Mouse (Mus musculus): Measurements from ENCODE around the gene Epha10.
"Not testable (repeated sequence)": the region's sequence is repeated elsewhere in the genome, so short reads cannot be mapped to it uniquely, and the experiment has no call there.

The Epha10 gene

DNA sequence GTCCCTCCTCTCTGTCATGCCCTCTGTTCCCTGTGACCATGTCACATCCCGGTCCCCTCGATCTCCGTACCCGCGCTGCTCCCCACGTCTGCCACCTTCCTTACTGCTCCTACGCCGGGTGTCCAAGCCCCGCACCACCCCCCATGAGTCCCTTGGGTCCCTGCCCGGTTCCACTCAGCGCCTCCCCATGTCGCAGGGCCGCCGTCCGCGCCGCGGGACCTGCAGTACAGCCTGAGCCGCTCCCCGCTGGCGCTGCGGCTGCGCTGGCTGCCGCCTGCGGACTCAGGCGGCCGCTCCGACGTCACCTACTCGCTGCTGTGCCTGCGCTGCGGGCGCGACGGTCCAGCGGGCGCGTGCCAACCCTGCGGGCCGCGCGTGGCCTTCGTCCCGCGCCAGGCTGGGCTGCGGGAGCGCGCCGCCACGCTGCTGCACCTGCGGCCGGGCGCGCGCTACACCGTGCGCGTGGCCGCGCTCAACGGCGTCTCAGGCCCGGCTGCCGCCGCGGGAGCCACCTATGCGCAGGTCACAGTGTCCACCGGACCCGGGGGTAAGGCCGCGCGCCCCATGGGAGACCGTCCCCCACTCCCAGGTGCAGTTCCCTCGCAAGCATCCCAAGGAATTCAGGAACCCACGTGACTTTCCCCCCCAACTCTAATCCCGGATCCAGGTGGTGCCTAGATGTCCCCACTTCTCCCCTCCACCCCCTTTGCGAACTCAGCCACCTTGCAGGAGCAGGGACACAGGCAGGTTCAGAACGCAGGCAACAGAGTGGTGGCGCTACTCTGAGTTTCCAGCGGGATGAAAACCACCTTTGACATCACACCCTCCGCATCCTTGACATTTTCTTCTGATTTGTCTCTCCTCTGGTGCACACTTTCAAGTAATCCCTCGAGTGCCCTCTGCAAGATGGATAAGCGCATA lies 14.1 kb downstream of the Epha10 start:
- no peak for DNase-seq (ENCODE audit: low read depth, low spot score)

DNA sequence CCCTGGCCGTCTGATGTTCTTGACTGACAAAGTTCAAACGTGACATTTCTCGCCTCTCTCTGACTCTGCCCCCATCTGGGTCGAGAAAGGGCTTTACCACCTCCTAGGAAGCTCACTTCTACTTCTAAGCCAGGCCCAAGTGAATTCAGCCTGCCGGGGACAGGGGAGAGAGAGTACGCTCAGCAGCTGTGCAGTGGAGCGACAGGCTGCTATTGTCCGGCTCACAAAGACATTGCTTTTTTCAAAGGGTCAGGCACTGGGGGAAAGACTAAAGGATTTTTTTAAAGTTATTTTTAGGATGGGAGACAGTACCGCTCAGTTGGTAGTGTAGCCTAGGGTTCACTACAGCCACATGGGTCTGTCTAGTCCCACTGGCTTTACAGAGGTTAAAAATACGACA lies 17.7 kb downstream of the Epha10 start:
- DNase-seq (ENCODE audit: low read depth, low spot score) = no peak

DNA sequence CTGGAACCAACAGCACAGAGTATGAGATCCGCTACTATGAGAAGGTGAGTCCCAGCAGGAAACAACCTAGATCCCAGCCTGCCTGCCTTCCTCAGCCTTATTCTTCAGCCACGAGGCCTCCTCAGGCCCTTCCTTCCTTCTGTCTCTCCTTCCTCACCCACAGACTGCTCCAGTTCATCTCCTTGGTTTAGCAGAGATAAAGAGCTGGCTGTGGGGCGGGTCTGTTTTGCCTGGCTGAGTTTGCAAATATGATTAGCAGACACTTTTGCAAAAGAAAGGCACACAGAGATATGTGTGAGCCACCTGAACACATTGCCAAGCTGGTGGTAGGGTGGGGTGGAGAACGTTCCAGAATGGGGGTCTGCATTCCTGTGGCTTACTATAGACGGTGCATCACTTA lies 19.2 kb downstream of the Epha10 start:
- DNase-seq (ENCODE audit: low read depth, low spot score) = no peak

DNA sequence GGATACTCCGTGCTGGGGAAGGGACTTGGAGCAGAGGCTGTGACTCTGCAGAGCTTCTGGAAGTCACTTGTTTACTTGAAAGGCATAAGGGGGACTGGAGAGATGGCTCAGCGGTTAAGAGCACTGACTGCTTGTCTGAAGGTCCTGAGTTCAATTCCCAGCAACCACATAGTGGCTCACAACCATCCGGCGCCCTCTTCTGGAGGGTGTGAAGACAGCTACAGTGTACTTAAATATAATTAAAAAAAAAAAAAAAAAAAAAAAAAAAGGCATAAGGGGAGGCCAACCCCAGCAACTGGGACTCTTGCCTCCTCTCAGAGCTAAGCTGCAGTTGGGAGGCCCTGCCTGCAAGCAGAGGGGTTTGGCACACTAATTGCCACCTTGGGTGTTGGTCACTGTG lies 24.7 kb downstream of the Epha10 start:
- DNase-seq (ENCODE audit: low read depth, low spot score) = no peak

DNA sequence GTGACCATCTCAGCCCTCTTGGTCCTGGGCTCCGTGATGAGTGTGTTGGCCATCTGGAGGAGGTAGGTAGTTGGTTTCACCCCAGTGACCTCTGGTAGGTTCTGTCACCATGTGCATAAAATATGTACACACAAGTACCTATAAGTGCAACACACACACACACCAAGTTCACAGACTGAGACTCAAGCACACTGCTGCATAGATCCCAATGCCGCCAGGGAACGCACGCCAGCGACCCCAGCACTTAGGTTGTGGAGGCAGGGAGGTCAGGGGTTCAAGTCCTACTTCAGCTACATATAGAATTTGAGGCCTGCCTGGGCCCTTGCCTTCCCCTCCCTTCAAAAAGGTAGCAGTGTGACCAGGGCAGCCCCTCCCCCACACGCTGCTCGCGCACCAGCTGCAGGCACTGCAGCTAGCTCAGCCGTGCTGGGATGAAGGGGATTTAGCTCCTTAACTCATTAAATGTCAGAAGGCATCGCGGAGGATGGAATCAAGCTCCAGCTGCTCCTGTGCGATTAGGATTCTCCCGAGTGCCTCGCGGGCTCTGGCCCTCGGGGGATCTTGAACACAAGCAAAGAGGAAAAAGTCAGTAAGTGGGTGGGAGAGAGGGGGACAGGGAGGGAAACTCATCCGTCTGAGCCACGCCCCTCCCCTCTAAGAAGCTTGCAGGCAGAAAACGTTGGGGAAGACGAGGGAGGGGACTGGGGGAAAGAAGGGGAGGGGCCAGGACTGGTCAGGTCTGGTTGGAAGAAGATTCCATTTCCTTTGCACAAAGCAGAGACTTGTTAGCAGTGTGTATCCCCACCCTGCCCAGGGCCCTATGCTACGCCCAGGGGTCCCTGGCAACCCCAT lies 25.5 kb downstream of the Epha10 start:
- peak; percentile 72 for DNase-seq (ENCODE audit: low read depth, low spot score)

DNA sequence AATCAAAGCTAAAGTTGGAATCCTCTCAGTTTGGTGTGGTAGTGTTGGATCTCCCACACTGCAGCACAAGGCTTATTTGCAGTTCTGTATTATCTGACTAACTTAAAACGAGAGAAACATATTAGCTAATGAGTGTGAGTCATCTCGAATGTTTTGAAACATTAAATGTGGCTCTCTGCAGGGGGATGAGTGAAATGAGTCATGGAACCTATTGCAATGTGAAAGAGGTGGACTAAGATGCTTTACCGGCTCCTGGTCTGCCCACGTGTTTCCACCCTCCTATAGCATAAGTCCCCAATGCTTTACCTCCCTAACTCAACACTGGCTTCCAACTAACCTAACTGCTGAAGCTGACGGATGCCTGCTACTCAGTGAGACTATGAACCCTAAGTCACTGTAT lies 47.4 kb downstream of the Epha10 start:
- DNase-seq (ENCODE audit: low read depth, low spot score) = no peak

DNA sequence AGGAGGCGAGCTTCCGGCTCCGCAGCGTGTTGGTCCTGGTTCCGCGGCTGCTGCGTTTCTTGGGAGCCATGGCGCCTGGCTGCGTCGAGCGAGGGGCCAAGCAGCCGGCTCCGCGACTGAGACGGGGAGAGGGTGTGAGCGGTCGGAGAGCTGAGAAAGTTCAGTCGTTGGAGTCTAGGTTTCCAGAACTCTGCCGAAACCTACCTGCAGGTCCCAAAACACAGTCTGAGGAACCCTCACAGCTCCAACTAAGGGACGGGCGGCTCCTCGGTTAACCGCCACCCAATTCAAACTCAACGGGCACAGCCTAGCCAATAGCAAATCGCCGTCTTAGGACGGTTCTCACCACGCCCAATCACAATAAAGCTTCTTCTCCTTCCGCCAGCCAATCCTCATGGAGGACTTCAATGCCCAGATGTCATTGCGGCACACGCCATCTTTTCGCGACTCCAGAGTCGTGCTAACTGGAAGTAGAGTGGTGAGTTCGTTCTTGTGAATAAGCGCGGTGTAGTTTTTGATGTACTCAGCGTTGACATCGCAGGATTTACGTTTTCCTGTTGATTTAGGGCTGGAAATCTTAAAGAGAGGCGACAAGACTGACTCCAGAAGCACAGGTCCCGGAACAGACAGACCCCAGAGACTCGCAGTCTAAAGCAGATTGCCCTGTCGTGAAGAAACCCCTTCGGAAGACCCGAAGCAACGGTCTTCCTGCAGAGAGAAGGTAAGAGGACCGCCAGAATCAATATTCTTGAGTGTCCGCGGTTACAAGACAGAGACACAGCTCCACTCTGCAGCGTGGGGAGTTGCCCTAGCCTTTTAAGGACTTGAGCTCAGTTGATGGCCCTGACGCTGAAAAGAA lies 56.1 kb downstream of the Epha10 start, which contains the start of gene 9930104L06Rik:
Gene 9930104L06Rik (plus strand): TSS at position 436 of the 859 bp plus-strand sequence.
- DNase-seq (ENCODE audit: low read depth, low spot score) = peak; percentile 97

DNA sequence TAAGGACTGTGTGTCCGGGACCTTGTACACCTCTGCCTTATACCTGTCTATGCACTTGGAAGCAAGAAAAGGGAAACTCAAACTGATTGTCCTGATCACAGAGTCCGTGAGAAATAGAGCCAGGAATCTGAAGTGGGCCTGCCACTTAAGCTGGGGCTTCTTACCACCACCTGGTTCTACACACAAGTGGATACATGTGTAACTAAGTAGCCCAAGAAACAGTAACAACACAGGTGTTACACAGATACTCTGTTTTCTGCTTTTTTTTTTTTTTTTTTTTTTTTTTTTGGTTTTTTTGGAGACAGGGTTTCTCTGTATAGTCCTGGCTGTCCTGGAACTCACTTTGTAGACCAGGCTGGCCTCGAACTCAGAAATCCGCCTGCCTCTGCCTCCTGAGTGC lies 58.5 kb downstream of the Epha10 start, which contains the start of gene Cdca8:
Gene Cdca8 (minus strand): TSS at position 101 of the 400 bp plus-strand sequence.
- DNase-seq (ENCODE audit: low read depth, low spot score) = not testable (repeated sequence)

DNA sequence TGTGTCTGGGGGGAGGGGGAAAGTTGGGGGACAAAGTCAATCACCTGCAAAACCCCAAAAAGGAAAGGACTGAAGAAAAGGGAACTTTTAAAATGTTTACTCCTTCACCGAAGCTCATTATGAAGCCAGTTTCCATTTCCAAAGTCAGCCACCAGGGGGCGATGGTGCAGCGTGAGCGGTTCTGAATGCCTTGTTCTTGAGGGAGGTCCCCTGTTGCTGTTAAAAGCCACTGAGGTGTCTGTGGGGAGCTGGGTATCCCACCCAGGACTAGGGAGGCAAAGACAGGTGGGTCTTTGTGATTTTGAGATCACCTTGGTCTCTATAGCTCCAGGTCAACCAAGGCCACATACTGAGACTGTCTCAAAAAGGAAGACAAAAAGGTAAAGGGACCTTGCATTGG lies 62.3 kb downstream of the Epha10 start:
- peak; percentile 79 for DNase-seq (ENCODE audit: low read depth, low spot score)

DNA sequence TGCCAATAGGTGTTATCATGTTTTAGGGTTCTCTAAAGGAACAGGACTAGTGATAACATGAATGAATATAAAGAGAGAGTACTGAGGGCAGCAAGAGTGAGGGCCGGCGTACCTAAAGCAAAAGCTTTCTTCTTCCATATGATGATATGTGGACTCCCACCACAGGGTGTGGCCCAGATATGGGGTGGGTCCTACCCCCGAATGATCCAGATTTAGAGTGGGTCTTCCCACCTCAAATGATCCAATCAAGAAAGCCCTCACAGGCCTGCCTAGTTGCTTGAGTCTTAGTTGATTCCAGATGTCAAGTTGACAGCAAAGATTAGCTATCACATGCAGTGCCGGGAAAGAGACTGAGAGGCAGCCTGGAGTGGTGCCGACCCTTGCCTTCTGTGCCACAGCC lies 63.1 kb downstream of the Epha10 start:
- no peak for DNase-seq (ENCODE audit: low read depth, low spot score)

DNA sequence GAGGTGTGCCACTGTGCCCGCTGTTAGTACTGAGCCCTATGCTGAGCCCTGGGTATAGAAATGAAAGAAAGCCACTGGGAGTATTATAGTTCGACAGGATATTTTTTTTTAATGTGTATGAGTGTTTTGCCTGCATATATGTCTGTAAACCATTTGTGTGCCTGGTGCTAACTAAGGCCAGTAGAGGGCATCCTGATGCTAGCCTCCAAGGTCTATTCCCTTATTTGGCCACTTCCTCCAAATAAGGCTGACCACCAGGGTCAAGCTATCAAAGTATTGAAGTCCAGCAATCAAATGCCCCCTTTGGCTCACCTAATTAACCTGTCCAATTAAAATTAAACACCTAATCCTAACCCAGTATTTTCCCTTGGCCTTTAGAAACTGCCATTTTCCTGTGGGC lies 64.3 kb downstream of the Epha10 start:
- no peak for DNase-seq (ENCODE audit: low read depth, low spot score)

DNA sequence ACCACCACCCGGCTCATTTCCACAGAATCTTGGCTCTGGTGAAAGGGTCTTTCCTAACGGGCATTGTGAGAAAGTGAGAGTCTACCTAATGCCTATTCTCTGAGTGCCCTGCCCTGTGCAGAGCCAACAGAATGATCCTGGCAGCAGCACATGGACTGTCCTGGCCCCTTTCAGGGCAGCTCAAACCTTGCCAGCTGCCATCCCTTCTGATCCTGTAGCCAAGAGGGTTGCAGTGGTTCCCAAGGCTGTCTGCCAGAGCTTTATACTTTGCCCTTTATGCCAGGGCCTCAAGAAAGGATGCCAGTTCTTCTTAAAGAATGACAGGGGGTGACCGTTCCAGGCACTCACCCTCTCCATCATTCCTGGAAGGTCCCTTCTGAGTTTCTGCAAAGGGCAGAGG lies 68.8 kb downstream of the Epha10 start:
- no peak for DNase-seq (ENCODE audit: low read depth, low spot score)

DNA sequence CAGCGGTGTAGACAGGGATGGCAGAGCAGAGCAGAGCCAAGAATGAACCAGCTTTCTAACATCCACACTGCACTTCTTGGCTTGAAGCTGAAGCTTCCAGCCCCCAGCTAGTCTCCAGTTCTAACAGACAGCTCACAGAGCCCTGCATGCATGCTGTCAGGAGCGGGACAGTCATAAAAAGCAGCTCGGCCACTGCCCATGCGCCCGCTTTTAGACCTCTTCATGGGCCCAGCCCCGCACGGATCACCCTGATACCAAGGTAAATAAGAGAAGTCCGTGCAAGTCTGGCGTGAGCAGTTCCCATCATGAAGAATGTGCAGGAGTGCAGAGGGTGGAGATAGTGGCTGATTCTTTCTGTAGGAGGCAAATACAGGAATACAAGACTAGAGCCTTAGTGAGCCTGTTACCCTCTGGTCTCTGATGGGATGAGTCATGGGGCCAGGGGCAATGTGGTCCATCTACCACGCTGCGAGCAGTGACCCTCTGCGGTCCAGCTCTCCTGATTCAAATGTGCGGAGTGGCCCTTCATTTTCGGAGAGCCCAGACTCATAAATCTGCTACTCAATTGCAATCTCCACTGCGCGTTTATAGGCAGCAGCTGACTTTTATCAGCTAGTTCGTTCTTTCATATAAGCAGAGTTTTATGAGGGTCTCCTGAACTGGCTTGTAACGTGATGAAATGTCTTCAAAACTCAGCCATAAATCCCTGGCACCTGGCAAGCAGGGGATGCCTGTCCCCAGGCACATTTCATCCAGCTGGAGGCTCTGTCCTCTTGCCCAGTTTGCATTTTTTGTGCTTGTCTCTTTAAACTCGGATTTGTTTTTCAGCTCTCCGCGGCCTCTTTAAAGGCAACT lies 69.7 kb downstream of the Epha10 start:
- DNase-seq (ENCODE audit: low read depth, low spot score) = peak; percentile 82

DNA sequence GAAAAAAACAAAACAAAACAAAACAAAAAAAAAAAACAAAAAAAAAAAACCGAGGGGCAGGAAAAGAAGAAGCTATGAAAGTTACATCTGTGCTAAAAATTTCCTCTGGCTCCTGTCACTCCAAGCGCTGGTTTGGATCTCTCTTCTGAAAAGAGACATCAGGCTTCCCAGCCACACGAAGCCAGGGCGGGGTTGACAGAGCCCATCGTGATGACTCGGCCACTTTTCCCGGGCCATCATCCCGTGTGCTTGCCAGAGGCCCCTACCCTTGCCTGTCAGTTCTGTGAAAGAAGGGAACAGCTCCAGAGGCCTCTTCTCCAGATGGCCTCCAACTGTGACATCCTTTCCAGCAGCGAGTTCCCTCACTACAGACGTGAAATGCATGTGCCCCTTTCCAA lies 70.3 kb downstream of the Epha10 start:
- no peak for DNase-seq (ENCODE audit: low read depth, low spot score)

DNA sequence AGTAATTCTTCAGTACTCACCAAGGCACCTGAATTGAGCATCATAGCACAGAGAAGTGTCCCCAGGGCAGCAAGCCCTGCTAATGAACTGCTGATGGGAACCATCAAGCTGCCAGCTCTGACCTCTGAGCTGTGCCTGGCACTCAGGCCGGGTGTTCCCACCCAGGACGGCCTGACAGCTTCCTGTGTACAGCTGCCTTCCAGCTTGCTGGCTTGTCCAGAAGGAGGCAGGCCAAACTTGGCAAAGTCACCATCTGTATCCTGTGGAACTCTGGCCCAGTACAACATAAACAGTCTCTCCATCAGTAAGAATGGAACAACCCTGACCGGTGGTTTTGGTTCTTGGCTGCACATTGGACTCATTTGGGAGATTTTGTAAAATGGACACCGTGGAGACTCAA lies 72.8 kb downstream of the Epha10 start:
- no peak for DNase-seq (ENCODE audit: low read depth, low spot score)

DNA sequence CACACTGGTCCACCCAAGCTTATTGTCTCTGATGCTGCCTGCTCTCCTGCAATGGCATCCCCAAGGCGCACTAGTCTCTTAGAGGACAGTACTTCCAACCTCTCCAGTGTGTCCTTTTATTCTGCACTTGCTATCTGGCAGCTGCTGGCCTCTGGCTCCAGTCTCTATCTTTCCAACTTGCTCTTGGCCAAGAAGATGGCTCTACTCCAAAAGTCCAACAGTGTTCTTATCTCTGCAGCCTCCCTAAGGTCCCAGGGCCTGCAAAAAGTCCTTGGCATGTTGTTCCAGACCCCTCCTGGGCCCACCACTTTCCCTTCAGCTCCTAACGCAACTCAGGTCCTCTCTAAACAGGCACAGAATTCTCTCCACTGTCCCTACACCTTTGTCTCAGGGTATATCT lies 76.6 kb downstream of the Epha10 start:
- no peak for DNase-seq (ENCODE audit: low read depth, low spot score)

DNA sequence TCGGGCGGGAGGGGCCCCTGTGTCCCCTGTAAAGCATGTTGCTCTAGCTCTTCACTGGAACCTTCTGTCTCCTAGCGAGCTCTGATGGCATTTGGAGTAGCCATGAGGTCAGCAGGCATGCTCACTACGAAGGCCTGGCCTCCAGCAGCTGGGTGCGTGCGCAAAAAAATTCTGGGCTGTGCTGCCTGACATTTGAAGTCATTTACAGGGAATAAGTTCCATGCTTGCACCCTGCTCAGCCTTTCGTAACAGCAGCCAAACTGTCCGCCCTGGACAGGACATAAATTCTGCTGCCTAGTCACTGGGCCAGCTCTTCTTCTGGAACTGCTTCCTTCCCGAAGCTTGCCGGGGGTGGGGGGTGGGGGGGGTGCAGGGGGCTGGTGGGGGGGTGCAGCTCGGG lies 78.4 kb downstream of the Epha10 start:
- no peak for DNase-seq (ENCODE audit: low read depth, low spot score)

DNA sequence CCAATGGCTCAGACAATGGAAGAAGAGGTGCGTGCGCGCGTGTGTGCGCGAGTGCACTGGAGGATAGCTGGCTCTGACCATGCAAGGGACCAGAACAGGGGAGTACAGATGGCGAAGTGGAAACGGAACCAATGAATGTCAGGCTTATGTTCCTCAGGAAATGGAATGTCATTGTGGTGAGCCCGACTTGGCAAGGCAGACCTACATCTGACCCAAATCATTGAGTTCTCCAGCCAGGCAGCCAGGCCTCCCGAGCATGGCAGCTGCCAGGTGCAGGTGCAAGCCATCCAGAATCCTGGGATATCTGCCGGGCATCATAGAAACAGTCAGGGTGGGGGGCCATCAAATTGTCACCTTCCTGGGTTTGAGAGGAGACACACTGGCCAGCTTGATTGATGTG lies 80.2 kb downstream of the Epha10 start:
- DNase-seq (ENCODE audit: low read depth, low spot score) = no peak

DNA sequence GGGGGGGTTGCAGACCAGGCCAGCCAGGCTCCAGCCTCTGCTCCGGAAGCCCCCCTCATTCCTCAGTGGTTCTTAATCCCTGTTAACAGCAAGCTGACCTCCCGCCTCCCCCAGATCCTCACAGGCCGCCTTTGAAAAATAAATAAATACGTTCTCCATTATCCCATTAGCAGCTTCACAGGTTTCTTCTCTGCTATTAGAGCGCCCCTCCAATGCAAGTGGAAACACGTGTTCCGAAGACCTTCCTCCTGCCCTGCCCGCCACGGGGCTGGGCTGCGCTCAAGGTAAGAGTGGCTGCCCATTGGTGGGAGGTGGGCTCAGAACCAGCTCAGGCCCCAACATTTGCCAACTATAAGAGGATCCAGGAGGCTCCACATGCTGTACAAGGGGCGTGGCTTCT lies 81.9 kb downstream of the Epha10 start:
- no peak for DNase-seq (ENCODE audit: low read depth, low spot score)

DNA sequence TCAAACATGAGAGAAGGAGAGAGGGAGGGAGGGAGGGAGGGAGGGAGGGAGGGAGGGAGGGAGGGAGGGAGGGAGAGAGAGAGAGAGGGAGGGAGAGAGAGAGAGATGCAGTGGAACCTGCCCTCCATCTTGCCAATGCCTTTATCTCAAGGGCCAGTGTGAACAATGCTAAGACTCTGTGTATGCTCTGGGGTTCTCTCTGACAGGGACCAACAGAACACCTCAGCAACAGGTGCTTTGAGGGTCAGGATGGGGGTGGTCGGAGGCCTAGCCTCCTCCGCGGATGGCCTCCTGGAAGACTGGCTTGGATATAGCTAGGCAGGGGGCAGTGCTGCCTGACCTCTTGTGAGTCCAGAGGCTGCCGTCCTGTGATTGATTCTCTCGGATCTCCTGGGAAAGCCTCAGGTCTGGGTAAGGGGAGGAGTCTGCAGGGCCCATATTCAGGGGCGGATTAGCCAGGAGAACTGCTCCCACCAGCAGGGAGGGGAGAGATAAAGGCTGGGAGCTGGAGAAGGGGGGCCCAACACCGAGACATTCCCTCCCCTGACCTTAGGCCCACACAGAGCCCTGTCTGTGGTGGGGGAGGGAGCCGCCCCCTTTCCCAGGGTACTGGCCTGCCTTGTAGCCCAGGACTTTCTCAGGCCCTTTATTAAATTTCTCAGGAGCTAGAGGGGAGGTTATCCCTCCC lies 84.4 kb downstream of the Epha10 start:
- DNase-seq (ENCODE audit: low read depth, low spot score) = no peak

Measured in forelimb bud, embryonic 11.5 days (tissue).